Mouse (Mus musculus) spleen, postnatal 4 days (tissue): ENCODE measurements around the gene Frmpd3.
"Not testable (repeated sequence)": the region's sequence is repeated elsewhere in the genome, so short reads cannot be mapped to it uniquely, and the experiment has no call there.

Experiments used
- DNase-seq, 2 experiments: peaks; one replicate each; pipeline ENCODE4 v3.0.0; 2022; ENCODE audit warnings: low spot score in 2 of 2

The Frmpd3 gene

GRCm38 (mm10) chrX:140341656-140342392 is at the start of gene Frmpd3:
Gene Frmpd3 (plus strand): TSS chrX:140342263.
- no peak for DNase-seq

- DNase-seq = no peak
Observed at GRCm38 (mm10) chrX:140303731-140304130, 38.3 kb upstream of the Frmpd3 start.

- no peak for DNase-seq
Observed at GRCm38 (mm10) chrX:140305652-140306051, 36.4 kb upstream of the Frmpd3 start.

DNA sequence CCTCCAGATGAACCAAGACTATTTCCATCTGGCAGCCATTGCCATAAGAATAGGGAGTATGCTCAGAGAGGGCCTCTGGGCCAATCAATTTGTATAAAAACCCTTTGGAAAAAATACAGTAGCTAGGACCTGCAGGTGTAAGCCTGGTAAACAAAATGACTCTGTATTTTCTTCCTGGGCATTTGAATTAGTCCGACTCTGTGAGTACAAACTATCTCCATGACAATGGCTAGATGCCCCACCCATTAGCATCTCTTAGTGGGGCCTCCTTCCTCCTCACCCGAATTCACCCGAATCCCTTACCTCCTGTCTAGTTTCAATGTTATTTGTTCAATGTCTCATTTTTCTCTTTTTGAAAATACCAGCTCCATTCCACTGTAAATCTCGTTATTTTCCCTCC is 24.1 kb upstream of the Frmpd3 start:
- DNase-seq = no peak

DNA sequence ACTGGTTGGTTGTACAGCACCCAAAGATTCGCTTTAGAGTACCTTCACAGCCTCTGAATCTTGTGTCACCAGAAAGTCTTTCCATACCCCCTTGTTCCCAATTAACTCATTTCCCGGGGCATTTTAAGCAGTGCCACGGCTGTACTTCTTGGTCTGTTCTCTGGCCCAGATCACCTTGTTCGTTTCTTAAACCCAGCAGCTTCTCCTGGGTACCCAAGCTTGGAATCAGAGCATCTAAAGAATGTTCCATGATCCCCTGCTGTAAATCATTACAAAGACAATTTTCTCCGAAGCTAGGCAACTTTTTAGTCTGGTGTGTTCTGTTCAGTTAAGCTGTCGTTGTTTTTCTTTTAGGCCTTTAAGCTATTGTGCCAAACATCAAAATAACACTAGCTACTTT is 22.9 kb upstream of the Frmpd3 start:
- DNase-seq = no peak

DNA sequence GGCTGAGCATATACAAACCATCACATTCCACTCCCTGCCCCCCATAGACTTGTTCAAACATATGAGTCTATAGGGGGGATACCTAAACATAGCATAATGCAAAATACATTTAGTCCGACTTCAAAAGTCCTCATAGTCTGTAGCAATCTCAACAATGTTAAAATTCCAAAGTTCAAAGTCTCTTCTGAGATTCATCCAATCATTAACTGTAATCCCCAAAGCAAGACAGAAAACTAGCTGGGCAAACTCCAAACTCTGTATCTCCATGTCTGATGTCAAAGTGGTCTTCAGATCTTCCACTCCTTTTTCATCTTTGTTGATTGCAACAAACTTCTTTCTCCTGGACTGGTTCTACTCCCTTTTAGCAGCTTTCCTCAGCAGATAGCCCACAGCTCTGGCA is 21.4 kb upstream of the Frmpd3 start:
- not testable (repeated sequence) for DNase-seq

DNA sequence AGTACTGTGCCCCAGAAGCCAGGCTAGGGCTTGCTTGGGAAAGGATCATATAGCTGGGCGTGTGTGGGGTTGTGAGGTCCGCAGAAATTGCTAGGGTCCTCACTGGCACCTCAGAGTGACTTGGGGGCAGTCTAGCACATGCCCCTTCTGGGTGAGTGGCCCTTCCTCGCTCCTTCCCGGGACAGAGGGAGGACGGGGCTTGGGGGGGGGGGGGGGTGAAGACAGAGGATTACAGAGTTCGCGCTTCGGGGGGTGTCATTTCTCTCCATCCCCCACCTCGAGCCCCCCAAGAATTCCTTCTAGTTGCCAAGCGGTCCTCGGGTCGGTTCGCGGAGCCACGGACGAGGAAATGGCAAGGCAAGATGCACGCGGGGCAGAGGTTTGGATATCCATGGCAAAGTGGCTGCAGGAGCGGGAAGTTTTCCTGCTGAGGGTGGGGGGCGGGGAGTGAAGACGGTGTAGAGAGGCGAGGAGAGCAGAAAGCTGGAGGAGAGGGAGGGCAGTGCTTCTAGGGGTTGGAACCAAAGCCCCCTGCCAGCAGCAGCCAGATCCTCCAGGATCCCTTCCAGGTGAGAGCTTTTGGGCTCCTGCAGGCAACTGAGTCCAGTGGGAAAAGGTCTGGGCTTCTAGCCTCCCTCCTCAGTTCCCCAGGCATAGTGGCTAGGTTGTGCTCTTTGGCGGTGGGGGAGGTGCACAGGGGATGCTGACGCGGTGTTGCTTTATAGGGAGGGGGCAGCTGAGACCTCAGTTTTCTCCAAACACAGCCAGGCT is 515 bp downstream of the Frmpd3 start:
- DNase-seq = no peak

GRCm38 (mm10) chrX:140375628-140376027 is 33.6 kb downstream of the Frmpd3 start:
- no peak for DNase-seq

GRCm38 (mm10) chrX:140399986-140400385 is 57.9 kb downstream of the Frmpd3 start:
- DNase-seq = no peak

GRCm38 (mm10) chrX:140402904-140403303 is 60.8 kb downstream of the Frmpd3 start:
- DNase-seq = no peak

DNA sequence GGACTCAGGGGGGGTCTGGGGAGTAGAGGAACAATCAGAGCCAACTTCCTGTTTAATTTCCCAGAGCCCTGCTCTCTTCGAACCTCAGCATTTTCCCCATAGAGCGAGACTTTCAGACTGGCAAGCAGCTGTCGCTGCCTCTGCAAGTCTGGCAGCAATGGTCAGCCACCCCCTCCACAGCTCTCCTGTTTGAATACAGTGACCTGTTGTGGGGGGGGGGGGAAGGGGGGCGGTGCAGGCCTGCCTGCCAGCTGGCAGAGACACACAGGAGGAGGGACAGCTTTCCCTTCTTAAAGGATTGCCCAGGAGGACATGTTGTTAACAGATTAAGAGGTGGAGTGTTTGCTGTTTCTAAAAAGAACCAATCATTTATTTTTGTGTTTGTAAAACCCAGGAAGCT is 64.0 kb downstream of the Frmpd3 start:
- no peak for DNase-seq

- no peak for DNase-seq
Observed at GRCm38 (mm10) chrX:140406501-140406900, 64.4 kb downstream of the Frmpd3 start.

GRCm38 (mm10) chrX:140407593-140407992 is 65.5 kb downstream of the Frmpd3 start:
- DNase-seq = no peak

GRCm38 (mm10) chrX:140418467-140418866 is 76.4 kb downstream of the Frmpd3 start:
- no peak for DNase-seq

DNA sequence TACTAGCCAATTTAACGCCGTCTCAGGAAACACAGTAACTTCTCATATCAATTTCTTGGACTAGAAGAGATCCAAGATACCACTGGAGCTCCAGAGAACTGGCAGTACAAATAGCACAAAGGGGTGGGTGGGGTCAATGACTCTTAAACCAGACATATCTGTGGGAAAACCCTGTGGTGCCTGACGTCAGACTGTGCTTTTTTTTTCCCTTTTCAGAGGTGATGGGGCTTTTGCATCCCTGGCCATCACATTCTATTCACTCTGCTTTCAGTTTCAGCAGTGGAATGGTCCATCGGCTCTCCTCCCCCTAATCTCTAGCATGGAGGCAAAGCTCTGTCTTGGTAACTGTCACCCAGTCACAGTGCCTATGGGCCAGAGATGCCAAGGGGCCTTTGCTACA is 85.1 kb downstream of the Frmpd3 start:
- no peak for DNase-seq

DNA sequence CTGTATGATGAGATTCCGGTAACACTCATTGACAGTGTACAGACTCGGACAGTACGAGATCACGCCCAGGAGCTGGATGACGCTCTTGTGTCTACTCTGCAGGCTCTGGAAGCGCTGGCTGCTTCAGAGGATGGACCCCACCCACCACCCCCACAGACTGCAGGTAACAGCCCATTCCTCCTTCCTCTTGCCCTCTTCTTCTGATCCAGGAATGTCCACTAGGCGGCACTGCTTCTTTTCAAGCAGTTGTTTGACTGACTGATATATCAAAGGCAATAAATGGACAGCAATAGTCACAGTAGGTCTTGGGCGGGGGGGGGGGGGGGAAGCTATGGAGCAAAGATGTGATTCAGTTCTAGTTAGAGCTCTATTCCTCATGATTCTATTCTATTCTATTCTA is 86.2 kb downstream of the Frmpd3 start:
- DNase-seq = no peak

GRCm38 (mm10) chrX:140429985-140430384 is 87.9 kb downstream of the Frmpd3 start:
- DNase-seq = no peak

GRCm38 (mm10) chrX:140430506-140430905 is 88.4 kb downstream of the Frmpd3 start:
- no peak for DNase-seq

- no peak for DNase-seq
Observed at GRCm38 (mm10) chrX:140431981-140432380, 89.9 kb downstream of the Frmpd3 start.

DNA sequence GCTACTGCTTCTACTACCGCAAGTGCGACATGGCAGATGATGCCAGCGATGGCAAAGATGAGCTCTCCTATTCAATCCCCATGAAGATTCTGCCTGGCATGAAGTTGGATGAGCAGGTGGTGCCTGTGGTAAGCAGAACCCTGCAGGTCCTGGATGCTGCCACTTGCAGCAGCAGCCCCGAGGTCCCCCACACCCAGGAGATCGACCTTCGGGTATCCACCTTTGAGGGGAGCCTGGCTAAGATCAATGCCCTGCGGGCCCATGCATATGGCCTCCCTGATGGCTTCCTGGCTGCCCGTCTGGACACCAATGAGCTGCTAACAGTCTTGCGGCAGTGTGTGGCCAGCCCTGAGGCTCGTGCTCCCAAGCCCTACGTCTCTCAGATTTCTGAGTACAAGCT is 90.7 kb downstream of the Frmpd3 start:
- DNase-seq = no peak

GRCm38 (mm10) chrX:140437906-140438305 is 95.8 kb downstream of the Frmpd3 start:
- DNase-seq = no peak

GRCm38 (mm10) chrX:140445551-140445950 is 103.5 kb downstream of the Frmpd3 start:
- no peak for DNase-seq

DNA sequence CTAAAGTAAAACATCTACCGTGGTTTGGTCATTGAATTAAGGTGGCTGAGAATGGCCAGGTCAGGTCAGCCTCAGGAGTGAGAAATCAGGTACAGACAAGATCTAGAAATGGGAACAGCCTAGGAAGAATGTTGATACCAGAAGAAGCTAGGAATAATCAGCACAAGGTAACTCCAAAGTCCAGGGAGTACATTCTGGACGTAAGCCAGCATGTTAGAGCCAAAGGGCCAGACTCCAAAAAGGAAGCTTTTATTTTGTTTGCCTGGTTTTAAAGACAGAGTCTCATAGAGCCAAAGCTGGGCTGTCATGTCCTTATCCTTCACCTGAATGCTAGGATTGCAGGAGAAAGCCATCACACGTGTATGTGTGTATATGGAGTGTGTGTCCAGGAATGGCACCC is 108.0 kb downstream of the Frmpd3 start:
- no peak for DNase-seq
